Mouse (Mus musculus): ENCODE results near the gene Hmg20b. TPM values are rescaled to one million over a fixed set of nuclear protein-coding genes. Genes with fewer than 3 reads are reported as not detected.

Hmg20b gene
- polyA plus RNA-seq, 1 experiment, result 42.7 TPM

DNA sequence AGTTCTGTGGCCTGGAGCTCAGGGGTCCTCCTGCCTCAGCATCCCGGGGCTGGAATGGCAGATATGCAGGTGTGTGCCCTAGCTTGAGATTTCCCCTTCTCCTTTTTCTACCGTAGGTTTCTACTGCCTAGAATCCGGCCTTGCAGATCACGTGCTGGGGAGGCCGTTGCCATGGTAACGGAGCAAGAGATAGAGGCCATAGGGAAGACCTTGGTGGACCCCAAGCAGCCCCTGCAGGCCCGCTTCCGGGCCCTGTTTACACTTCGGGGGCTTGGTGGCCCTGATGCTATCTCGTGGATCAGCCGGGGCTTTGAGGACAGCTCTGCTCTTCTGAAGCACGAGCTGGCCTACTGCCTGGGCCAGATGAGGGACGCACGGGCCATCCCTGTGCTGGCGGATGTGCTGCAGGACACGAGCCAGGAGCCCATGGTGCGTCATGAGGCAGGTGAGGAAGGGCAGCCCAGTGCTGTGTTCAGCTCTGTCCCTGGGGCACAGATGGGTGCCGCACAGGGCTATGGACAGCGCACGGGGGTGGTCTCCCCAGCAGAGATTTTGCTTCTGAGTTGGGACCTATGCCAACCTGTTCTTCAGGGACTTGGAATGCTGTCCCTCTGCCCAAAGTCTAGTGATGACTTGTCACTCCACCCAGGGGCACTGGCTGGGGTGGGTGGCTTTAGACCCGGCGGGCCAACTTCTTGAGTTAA lies 35.5 kb upstream of the Hmg20b start:
- TF ChIP-seq CTCF (IDR thresholded peaks at IDR 0.05; ENCODE audit: borderline replicate concordance, insufficient read depth, low read depth, low read length) (no peak), POLR2A (IDR thresholded peaks at IDR 0.05; ENCODE audit: borderline replicate concordance, insufficient read depth, low read length) (no peak)
- H3K27ac ChIP-seq (ENCODE audit: insufficient read depth, low read length), result no peak overlapping the region
- 41% methylated on average over 22 of the region's 22 CpGs for WGBS
- peaks cover 10% of the 10 kb centered on the region for H3K4me1 ChIP-seq (ENCODE audit: control insufficient read depth, insufficient read depth, low read length)
- no peak for DNase-seq
- H3K4me3 ChIP-seq (replicated peaks; ENCODE audit: insufficient read depth, low read depth, low read length), result peak overlapping the region; percentile 83
- H3K27me3 ChIP-seq (ENCODE audit: control insufficient read depth, insufficient read depth, low read length), result no peaks in the 10 kb centered on the region

DNA sequence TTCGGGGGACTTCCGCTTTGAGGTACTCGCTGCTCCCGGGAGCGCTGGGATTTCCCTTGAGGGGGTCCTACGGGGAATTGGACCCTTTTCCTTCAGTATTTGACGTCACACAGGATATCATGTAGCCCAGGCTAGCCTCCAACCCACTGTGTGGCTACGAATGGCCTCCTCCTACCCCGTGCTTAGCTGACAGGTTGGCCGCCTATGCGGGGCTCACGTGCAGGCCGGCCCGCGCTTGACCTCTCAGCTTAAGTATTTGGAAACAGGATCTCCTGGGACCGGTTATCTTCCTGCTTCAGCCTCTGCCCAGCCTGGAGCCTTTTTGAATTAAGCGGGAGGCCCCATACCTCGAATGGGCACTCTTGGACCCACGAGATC lies 34.3 kb upstream of the Hmg20b start:
- H3K27ac ChIP-seq (ENCODE audit: insufficient read depth, low read length), result peak overlapping the region; percentile 59
- under 1% methylated on average over 19 of the region's 19 CpGs for WGBS
- DNase-seq, result no peak

DNA sequence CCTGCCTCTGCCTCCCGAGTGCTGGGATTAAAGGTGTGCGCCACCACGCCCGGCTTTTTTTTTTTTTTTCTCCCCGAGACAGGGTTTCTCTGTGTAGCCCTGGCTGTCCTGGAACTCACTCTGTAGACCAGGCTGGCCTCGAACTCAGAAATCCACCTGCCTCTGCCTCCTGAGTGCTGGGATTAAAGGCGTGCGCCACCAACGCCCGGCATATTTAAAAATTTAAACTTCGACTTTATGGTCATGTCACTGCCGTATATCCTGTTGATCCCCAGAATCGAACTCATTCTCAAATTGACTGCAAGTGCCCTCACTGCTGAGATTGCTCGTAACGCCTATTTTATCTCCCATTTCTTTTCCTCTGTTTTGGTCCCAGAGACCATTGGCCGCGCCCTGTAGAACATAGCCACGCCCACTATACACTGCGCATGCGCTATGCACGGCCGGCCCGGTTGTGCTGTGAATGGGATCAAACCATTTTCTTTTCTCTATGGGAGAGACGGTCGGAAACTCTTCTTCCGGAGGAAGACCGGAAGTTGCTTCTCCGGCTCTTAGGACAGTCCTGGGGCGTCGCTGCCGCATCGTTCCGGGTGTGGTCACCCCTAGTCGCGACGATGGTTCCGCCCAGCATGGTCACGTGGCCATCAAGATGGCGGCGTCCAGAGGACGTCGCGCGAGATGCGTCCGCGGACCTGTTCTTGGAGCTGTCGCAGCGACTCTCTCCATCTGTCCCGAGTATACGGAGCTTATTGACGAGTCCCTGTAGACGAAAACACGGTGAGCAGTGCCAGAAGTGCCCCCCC lies 33.7 kb upstream of the Hmg20b start, which contains the start of the genes Dohh and Gm48551:
TSS of gene Dohh (plus strand) at position 627 of the 803 bp plus-strand sequence.
TSS of gene Gm48551 (plus strand) at position 665 of the 803 bp plus-strand sequence.
- Histone ChIP-seq H3K27me3 (ENCODE audit: control insufficient read depth, insufficient read depth, low read length) (no peaks in the 10 kb centered on the region), H3K4me3 (replicated peaks; ENCODE audit: insufficient read depth, low read depth, low read length) (peak within 1 kb of the TSS; percentile 83), H3K4me1 (ENCODE audit: control insufficient read depth, insufficient read depth, low read length) (peaks cover 10% of the 10 kb centered on the region), H3K27ac (ENCODE audit: insufficient read depth, low read length) (peak within 1 kb of the TSS; percentile 59)
- TF ChIP-seq CTCF (IDR thresholded peaks at IDR 0.05; ENCODE audit: borderline replicate concordance, insufficient read depth, low read depth, low read length) (no peak), POLR2A (IDR thresholded peaks at IDR 0.05; ENCODE audit: borderline replicate concordance, insufficient read depth, low read length) (peak; percentile 90)
- 8% methylated on average over 54 of the region's 54 CpGs for WGBS
- DNase-seq, result peak; percentile 99 to 100

More for the DNA sequence above, 34.3 kb upstream of the Hmg20b start:
- peak overlapping the region; percentile 83 for H3K4me3 ChIP-seq (replicated peaks; ENCODE audit: insufficient read depth, low read depth, low read length)
- H3K4me1 ChIP-seq (ENCODE audit: control insufficient read depth, insufficient read depth, low read length), result peaks cover 10% of the 10 kb centered on the region
- no peak for TF ChIP-seq POLR2A (IDR thresholded peaks at IDR 0.05; ENCODE audit: borderline replicate concordance, insufficient read depth, low read length)
- TF ChIP-seq CTCF (IDR thresholded peaks at IDR 0.05; ENCODE audit: borderline replicate concordance, insufficient read depth, low read depth, low read length), result no peak
- H3K27me3 ChIP-seq (ENCODE audit: control insufficient read depth, insufficient read depth, low read length), result no peaks in the 10 kb centered on the region

DNA sequence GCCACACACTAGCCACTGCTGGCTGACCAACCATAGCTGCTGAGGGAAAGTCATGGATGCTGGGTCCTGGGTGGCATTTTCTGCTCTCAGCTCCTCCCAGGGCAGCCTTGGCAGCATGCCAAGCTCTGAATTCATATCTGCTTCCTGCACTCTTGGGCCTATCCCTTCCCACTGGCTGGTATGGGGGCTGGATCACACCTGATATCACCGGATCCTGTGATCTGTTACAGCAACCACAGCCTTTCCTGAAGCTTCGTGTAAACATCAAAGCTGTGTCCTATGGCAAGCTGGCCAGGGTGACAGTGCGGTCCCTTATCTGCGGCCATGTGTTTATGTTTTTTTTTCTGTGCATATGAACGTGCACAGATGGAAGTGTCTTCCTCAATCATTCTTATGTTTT lies 31.8 kb upstream of the Hmg20b start:
- DNase-seq, result no peak
- Histone ChIP-seq H3K4me3 (replicated peaks; ENCODE audit: insufficient read depth, low read depth, low read length) (no peak overlapping the region), H3K27ac (ENCODE audit: insufficient read depth, low read length) (no peak overlapping the region), H3K27me3 (ENCODE audit: control insufficient read depth, insufficient read depth, low read length) (no peaks in the 10 kb centered on the region), H3K4me1 (ENCODE audit: control insufficient read depth, insufficient read depth, low read length) (peaks cover 10% of the 10 kb centered on the region)
- 81% methylated on average over 5 of the region's 5 CpGs for WGBS
- TF ChIP-seq CTCF (IDR thresholded peaks at IDR 0.05; ENCODE audit: borderline replicate concordance, insufficient read depth, low read depth, low read length), result no peak
- no peak for TF ChIP-seq POLR2A (IDR thresholded peaks at IDR 0.05; ENCODE audit: borderline replicate concordance, insufficient read depth, low read length)

DNA sequence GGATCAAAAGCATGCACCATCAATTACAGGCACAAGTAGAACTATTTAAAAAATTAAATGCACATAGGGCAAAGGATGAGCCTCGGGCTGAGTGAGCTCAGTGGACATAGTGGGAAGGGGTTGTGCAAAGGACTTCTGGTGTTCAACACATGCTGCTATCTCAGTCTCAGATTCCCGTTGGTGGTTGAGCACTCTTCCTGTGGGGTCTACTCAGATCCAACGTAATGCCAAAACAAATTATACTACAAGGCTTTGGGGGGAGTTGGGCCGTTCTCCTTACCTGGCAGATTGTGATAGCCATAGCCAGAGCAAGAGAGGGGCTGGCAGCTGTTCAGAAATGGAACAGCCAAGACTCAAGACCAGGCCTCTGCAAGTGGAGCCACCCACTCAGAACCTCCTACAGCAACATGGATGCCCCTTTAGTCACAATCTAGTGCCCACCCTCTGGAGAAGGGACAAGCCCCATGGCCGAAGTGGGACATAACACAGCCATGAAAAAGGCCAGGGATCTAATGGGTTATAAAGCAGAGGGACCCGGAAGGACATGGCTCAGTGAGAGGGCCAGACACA lies 29.6 kb upstream of the Hmg20b start:
- H3K4me1 ChIP-seq (ENCODE audit: control insufficient read depth, insufficient read depth, low read length), result peaks cover 4% of the 10 kb centered on the region; the same call in 1 of the 2 replicates
- no peak for TF ChIP-seq CTCF (IDR thresholded peaks at IDR 0.05; ENCODE audit: borderline replicate concordance, insufficient read depth, low read depth, low read length)
- TF ChIP-seq POLR2A (IDR thresholded peaks at IDR 0.05; ENCODE audit: borderline replicate concordance, insufficient read depth, low read length), result no peak
- H3K27me3 ChIP-seq (ENCODE audit: control insufficient read depth, insufficient read depth, low read length), result no peaks in the 10 kb centered on the region
- H3K4me3 ChIP-seq (replicated peaks; ENCODE audit: insufficient read depth, low read depth, low read length), result no peak overlapping the region
- WGBS, result 63% methylated on average over 6 of the region's 6 CpGs
- no peak for DNase-seq
- no peak overlapping the region for H3K27ac ChIP-seq (ENCODE audit: insufficient read depth, low read length)

DNA sequence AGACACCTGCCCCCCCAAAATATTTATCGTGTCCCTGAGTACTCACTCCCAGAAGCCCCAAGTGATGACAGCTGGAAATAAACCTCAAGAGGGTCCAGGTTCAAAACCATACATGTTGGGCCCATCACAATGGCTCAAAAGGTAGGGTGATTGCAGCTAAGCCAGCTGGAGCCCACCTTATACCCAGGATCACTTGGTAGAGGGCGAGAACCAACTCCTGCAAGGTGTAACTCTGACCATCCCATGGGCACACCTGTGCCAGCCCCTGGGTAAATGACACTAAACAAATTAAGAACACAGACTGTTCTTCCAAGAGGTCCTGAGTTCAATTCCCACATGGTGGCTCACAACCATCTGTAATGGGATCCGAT lies 28.9 kb upstream of the Hmg20b start:
- H3K27ac ChIP-seq (ENCODE audit: insufficient read depth, low read length), result no peak overlapping the region

DNA sequence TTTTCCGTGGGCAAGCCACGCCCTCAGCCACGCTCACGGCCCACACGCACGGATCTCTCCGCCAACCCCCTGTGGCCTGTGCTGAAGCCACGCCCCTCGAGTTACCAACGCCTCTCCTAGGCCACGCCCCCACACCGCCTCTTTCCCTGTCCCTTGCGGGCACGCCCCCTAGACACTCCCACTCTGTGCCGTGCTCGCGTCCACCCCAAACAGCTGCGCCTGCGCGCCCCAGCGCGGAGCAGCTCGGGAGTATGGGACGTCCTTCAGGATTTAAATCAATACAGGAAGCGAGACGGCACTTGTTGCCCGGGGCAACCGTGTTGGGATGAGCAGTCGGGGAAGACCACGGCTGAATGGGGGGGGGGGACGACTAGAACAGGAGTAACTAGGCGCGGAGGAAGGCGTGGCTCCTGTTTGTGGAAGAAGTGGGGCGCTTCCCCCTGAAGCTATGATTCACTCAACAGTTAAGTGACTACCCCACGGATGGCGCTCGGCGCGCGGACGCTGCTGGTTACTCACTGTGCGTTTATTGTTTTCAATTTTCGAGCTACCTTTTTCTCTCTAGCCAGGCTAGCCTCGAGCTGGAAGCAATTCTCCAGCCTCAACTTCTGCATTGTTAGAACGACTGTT lies 28.4 kb upstream of the Hmg20b start:
- TF ChIP-seq CTCF (IDR thresholded peaks at IDR 0.05; ENCODE audit: borderline replicate concordance, insufficient read depth, low read depth, low read length) (no peak), POLR2A (IDR thresholded peaks at IDR 0.05; ENCODE audit: borderline replicate concordance, insufficient read depth, low read length) (no peak)
- Histone ChIP-seq H3K4me1 (ENCODE audit: control insufficient read depth, insufficient read depth, low read length) (peaks cover 4% of the 10 kb centered on the region; the same call in 1 of the 2 replicates), H3K27me3 (ENCODE audit: control insufficient read depth, insufficient read depth, low read length) (no peaks in the 10 kb centered on the region), H3K4me3 (replicated peaks; ENCODE audit: insufficient read depth, low read depth, low read length) (peak overlapping the region; percentile 58), H3K27ac (ENCODE audit: insufficient read depth, low read length) (no peak overlapping the region)
- 1% methylated on average over 46 of the region's 46 CpGs for WGBS
- peak; percentile 100 for DNase-seq

More for the DNA sequence above, 28.9 kb upstream of the Hmg20b start:
- DNase-seq, result no peak
- no peak overlapping the region for H3K4me3 ChIP-seq (replicated peaks; ENCODE audit: insufficient read depth, low read depth, low read length)
- WGBS, result 60% methylated on average over 3 of the region's 3 CpGs
- H3K4me1 ChIP-seq (ENCODE audit: control insufficient read depth, insufficient read depth, low read length), result peaks cover 4% of the 10 kb centered on the region; the same call in 1 of the 2 replicates
- H3K27me3 ChIP-seq (ENCODE audit: control insufficient read depth, insufficient read depth, low read length), result no peaks in the 10 kb centered on the region
- no peak for TF ChIP-seq POLR2A (IDR thresholded peaks at IDR 0.05; ENCODE audit: borderline replicate concordance, insufficient read depth, low read length)
- no peak for TF ChIP-seq CTCF (IDR thresholded peaks at IDR 0.05; ENCODE audit: borderline replicate concordance, insufficient read depth, low read depth, low read length)

All from cerebellum, adult 2 months (tissue).